Mouse (Mus musculus): ENCODE data around the gene Ubp1. TPM values are rescaled to one million over a fixed set of nuclear protein-coding genes. Genes with fewer than 3 reads are reported as not detected.
"Not testable (repeated sequence)": the region's sequence is repeated elsewhere in the genome, so short reads cannot be mapped to it uniquely, and the experiment has no call there.

The Ubp1 gene
- polyA plus RNA-seq (2015; fragmentation: Nextera tagmentation; extraction: Ambion mirVana) = 33.1 and 34.2 TPM in 2 replicates

DNA sequence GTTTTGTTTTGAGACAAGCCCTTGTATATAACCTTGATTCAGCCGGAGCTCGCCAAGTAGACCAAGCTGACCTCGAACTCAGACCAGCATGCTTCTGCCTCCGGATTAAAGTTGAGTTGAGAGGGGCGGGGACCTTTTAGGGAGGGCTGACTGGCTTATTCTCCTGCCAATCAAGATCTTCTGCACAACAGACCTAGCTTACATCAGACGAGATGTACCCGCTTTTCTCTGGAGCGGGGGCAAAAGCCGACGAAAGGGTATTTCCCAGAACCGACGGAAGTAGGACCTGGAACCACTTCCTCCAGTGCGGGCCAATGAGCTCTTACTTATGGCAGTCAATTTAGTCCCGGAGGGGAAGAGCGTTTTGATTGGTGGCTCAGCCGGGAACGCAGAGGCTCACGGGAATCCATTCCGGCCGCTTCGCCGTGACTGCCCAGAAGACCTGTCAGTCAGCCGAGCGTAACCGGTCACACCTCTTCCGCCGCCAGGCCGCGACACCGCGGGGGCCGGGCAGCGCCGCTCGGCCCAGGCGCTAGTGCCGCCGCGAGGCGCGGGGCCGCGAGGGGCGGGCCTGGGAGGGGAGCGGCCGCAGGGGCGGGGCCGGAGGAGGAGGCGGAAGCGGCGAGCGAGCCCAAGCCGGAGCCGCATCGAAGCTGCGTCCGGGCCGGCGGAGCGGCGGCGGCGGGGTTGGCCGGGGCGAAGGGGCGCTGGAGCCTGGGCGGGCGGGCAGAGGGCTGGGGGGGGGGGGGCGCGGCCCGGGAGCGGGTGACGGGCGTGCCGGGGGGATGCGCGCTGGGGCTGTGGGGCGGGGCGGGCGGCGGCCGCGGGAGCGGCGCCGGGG is at the start of gene Ubp1:
Gene Ubp1 (plus strand): TSS at position 401 of the 841 bp plus-strand sequence.
- H3K4me1 ChIP-seq = peaks cover 31% of the 10 kb centered on the region
- H3K4me3 ChIP-seq = peak within 1 kb of the TSS; percentile 78
- peak within 1 kb of the TSS; percentile 91 for H3K27ac ChIP-seq
- no peaks in the 10 kb centered on the region for H3K27me3 ChIP-seq (replicated peaks)
- under 1% methylated on average over 56 of the region's 86 CpGs for WGBS
- peak within 1 kb of the TSS; percentile 82 for H3K9ac ChIP-seq
- H3K9me3 ChIP-seq = no peaks in the 10 kb centered on the region
- peak; percentile 97 for ATAC-seq (replicated peaks)
- H3K4me2 ChIP-seq = peak within 1 kb of the TSS; percentile 91
- H3K36me3 ChIP-seq (replicated peaks) = no peaks in the 10 kb centered on the region

DNA sequence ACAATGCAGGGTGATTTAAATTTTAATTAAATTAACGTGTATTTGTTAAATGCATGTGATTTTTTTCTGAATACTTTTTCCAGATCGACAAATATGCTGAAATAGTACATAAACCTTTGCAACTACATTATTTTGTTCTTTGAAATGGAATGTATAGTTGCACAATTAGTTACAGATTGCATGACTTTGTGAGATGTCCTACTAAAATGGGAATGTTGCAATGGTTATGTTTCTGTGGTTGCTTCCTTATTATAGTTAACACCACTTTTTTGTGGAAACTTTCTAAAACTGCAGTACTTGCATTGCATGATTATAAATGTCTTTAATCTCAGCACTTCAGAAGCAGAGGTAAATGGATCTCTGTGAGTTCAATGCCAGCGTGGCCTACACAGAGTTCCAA is 35.8 kb upstream of the Ubp1 start:
- Histone ChIP-seq H3K4me2 (no peak overlapping the region), H3K36me3 (replicated peaks) (peaks cover 60% of the 10 kb centered on the region), H3K4me1 (no peaks in the 10 kb centered on the region), H3K27me3 (replicated peaks) (no peaks in the 10 kb centered on the region), H3K27ac (no peak overlapping the region), H3K4me3 (no peak overlapping the region), H3K9ac (no peak overlapping the region), H3K9me3 (no peaks in the 10 kb centered on the region)
- 97% methylated on average over 3 of the region's 3 CpGs for WGBS
- no peak for ATAC-seq (replicated peaks)

- no peaks in the 10 kb centered on the region for H3K27me3 ChIP-seq (replicated peaks)
- no peak overlapping the region for H3K4me3 ChIP-seq
- 87% methylated on average over 4 of the region's 4 CpGs for WGBS
- no peak for ATAC-seq (replicated peaks)
- peaks cover 76% of the 10 kb centered on the region for H3K36me3 ChIP-seq (replicated peaks)
- H3K9ac ChIP-seq = no peak overlapping the region
- H3K4me2 ChIP-seq = no peak overlapping the region
- no peak overlapping the region for H3K27ac ChIP-seq
- no peaks in the 10 kb centered on the region for H3K9me3 ChIP-seq
- H3K4me1 ChIP-seq = no peaks in the 10 kb centered on the region
Observed at GRCm38 (mm10) chr9:113903136-113903535, 27.6 kb upstream of the Ubp1 start.

- H3K4me1 ChIP-seq; H3K4me2 ChIP-seq; H3K9ac ChIP-seq; H3K4me3 ChIP-seq; H3K9me3 ChIP-seq; H3K27me3 ChIP-seq (replicated peaks); H3K27ac ChIP-seq; ATAC-seq (replicated peaks): not testable (repeated sequence)
- WGBS = 98% methylated on average over 6 of the region's 6 CpGs
- peaks cover 84% of the 10 kb centered on the region for H3K36me3 ChIP-seq (replicated peaks)
Observed at GRCm38 (mm10) chr9:113904315-113904714, 26.4 kb upstream of the Ubp1 start.

DNA sequence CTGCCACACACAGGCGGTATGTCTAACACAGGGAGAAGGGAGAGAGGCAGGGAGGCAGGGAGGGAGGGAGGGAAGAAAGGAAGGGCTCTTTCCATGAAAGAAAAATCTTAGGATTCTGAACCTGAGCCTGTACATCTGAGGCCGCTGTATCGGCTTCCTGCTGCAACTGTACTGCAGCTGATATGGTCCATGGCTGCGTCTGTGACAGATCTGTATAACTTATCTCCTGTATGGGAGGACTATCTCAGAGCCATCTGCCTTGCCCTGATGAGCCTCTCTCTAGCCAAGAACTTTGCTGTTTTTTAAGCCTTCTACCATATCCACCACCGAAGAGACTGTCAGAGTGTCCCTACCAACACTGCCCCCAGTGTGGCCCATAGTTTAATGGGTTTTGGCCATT is 14.9 kb upstream of the Ubp1 start:
- Histone ChIP-seq H3K4me2 (no peak overlapping the region), H3K9me3 (no peaks in the 10 kb centered on the region), H3K36me3 (replicated peaks) (peaks cover 47% of the 10 kb centered on the region), H3K27me3 (replicated peaks) (no peaks in the 10 kb centered on the region), H3K4me1 (no peaks in the 10 kb centered on the region), H3K27ac (no peak overlapping the region), H3K9ac (no peak overlapping the region), H3K4me3 (no peak overlapping the region)
- WGBS = 87% methylated on average over 5 of the region's 5 CpGs
- no peak for ATAC-seq (replicated peaks)

- no peak for ATAC-seq (replicated peaks)
Observed at GRCm38 (mm10) chr9:113922677-113923076, 8.1 kb upstream of the Ubp1 start.

DNA sequence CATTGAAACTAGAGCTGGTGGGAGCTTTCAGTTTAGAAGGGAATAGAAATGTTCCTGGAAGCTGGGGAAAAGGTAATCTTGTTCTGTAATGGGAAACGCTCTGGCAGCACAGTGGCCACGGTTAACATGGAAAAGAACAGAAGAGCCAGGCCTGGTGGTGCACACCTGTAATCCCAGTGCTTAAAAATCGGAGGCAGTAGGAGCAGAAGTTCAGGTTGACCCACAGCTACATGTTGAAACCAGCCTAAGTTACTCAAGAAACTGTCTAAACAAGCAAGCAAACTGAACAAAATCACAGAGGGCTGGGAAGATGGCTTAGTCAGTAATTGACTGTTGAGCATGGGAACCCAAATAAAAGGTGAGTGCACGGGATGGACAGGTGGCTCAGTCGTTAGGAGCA is 5.9 kb upstream of the Ubp1 start:
- no peak overlapping the region for H3K4me2 ChIP-seq
- no peak overlapping the region for H3K9ac ChIP-seq
- H3K4me1 ChIP-seq = 0 out of 2 replicates have a peak, but pooled peaks cover under 1% of the 10 kb centered on the region
- ATAC-seq (replicated peaks) = no peak
- no peaks in the 10 kb centered on the region for H3K9me3 ChIP-seq
- H3K4me3 ChIP-seq = no peak overlapping the region
- WGBS = 91% methylated on average over 5 of the region's 5 CpGs
- H3K36me3 ChIP-seq (replicated peaks) = peaks cover 32% of the 10 kb centered on the region
- H3K27me3 ChIP-seq (replicated peaks) = no peaks in the 10 kb centered on the region
- H3K27ac ChIP-seq = no peak overlapping the region

More at GRCm38 (mm10) chr9:113922677-113923076, 8.1 kb upstream of the Ubp1 start:
- Histone ChIP-seq H3K4me1 (no peaks in the 10 kb centered on the region), H3K4me2 (no peak overlapping the region), H3K4me3 (no peak overlapping the region), H3K36me3 (replicated peaks) (peaks cover 36% of the 10 kb centered on the region), H3K9ac (no peak overlapping the region), H3K9me3 (no peaks in the 10 kb centered on the region), H3K27me3 (replicated peaks) (no peaks in the 10 kb centered on the region), H3K27ac (no peak overlapping the region)
- 96% methylated on average over 5 of the region's 5 CpGs for WGBS

GRCm38 (mm10) chr9:113928591-113928990 is 2.1 kb upstream of the Ubp1 start:
- no peak for ATAC-seq (replicated peaks)
- H3K27me3 ChIP-seq (replicated peaks) = no peaks in the 10 kb centered on the region
- H3K27ac ChIP-seq = no peak overlapping the region
- no peak overlapping the region for H3K4me3 ChIP-seq
- peaks cover 22% of the 10 kb centered on the region for H3K4me1 ChIP-seq
- WGBS = 84% methylated on average over 4 of the region's 4 CpGs
- H3K36me3 ChIP-seq (replicated peaks) = peaks cover 13% of the 10 kb centered on the region; the same call in 1 of the 2 replicates
- no peak overlapping the region for H3K4me2 ChIP-seq
- H3K9ac ChIP-seq = no peak overlapping the region
- H3K9me3 ChIP-seq = no peaks in the 10 kb centered on the region

- H3K27ac ChIP-seq = peak overlapping the region; percentile 91
- no peaks in the 10 kb centered on the region for H3K9me3 ChIP-seq
- H3K27me3 ChIP-seq (replicated peaks) = no peaks in the 10 kb centered on the region
- WGBS = 85% methylated on average over 1 of the region's 1 CpGs
- peaks cover 29% of the 10 kb centered on the region for H3K4me1 ChIP-seq
- H3K36me3 ChIP-seq (replicated peaks) = 0 out of 2 replicates have a peak, but pooled peaks cover 3% of the 10 kb centered on the region
- H3K4me2 ChIP-seq = no peak overlapping the region
- no peak overlapping the region for H3K9ac ChIP-seq
- peak overlapping the region; percentile 78; the same call in 1 of the 2 replicates for H3K4me3 ChIP-seq
- no peak for ATAC-seq (replicated peaks)
Observed at GRCm38 (mm10) chr9:113929676-113930075, 1.1 kb upstream of the Ubp1 start.

DNA sequence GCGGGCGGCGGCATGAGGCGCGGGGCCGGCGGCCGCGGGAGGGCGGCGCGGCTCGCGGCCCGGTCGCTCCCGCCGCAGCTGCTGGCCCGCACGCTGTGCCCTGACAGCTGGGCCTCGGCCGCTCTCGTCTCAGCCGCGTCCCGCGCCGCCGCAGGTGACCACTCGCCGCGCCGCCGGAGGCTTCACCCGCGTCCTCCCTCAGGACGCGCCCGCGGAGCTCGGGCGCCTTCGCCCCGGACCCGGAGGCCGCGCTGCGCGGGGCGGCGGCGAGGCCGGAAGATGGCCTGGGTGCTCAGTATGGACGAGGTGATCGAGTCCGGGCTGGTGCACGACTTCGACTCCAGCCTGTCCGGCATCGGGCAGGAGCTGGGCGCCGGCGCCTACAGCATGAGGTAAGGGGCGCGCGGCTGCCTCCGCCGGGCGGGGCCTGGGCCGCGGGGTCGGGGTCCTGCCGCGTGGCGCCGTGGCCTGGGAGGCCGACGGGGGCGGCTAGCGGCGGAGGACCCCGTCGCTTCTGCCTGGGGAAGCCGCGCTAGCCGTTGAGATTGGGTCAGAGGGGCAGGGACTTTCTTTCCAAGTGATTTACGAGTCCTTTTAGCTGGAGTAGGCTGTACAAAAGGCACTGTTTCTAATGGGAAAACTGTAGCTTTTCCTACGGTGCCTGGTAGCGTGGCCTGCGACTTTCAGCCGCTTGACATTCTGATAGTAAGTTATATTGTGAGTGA is 803 bp downstream of the Ubp1 start:
- peak overlapping the region; percentile 78 for H3K4me3 ChIP-seq
- WGBS = under 1% methylated on average over 83 of the region's 91 CpGs
- H3K9ac ChIP-seq = peak overlapping the region; percentile 82
- peaks cover 31% of the 10 kb centered on the region for H3K4me1 ChIP-seq
- H3K4me2 ChIP-seq = peak overlapping the region; percentile 91
- H3K9me3 ChIP-seq = no peaks in the 10 kb centered on the region
- no peaks in the 10 kb centered on the region for H3K27me3 ChIP-seq (replicated peaks)
- peak overlapping the region; percentile 91 for H3K27ac ChIP-seq
- H3K36me3 ChIP-seq (replicated peaks) = no peaks in the 10 kb centered on the region
- ATAC-seq (replicated peaks) = peak; percentile 32

GRCm38 (mm10) chr9:113932100-113932470 is 1.4 kb downstream of the Ubp1 start:
- Histone ChIP-seq H3K4me3 (peak overlapping the region; percentile 78), H3K4me2 (peak overlapping the region; percentile 91), H3K27me3 (replicated peaks) (no peaks in the 10 kb centered on the region), H3K27ac (peak overlapping the region; percentile 91), H3K9ac (peak overlapping the region; percentile 82), H3K4me1 (peaks cover 31% of the 10 kb centered on the region), H3K36me3 (replicated peaks) (no peaks in the 10 kb centered on the region), H3K9me3 (no peaks in the 10 kb centered on the region)
- WGBS = 2% methylated on average over 8 of the region's 8 CpGs
- ATAC-seq (replicated peaks) = no peak

- Histone ChIP-seq H3K4me3 (peak overlapping the region; percentile 78), H3K4me1 (peaks cover 31% of the 10 kb centered on the region), H3K27me3 (replicated peaks) (no peaks in the 10 kb centered on the region), H3K27ac (no peak overlapping the region), H3K9me3 (no peaks in the 10 kb centered on the region), H3K9ac (peak overlapping the region; percentile 82; the same call in 1 of the 2 replicates), H3K4me2 (peak overlapping the region; percentile 91), H3K36me3 (replicated peaks) (no peaks in the 10 kb centered on the region)
- no peak for ATAC-seq (replicated peaks)
- WGBS = 25% methylated on average over 11 of the region's 11 CpGs
Observed at GRCm38 (mm10) chr9:113932501-113932900, 1.8 kb downstream of the Ubp1 start.

Data from midbrain, embryonic 15.5 days (tissue).